Mouse (Mus musculus): ENCODE measurements around the gene Nav3. TPM values are rescaled to one million over a fixed set of nuclear protein-coding genes. Genes with fewer than 3 reads are reported as not detected.

Gene Nav3
- polyA plus RNA-seq, 2 experiments, result 0.06 to 0.07 TPM

- ATAC-seq (ENCODE audit: insufficient read depth) (no peak), DNase-seq (ENCODE audit: low read depth in 3 of 3, low spot score in 3 of 3) (no peak)
- H3K27ac ChIP-seq, result no peak overlapping the region
- 76% methylated on average over 2 of the region's 2 CpGs for WGBS (ENCODE audit: insufficient replicate concordance)
- H3K36me3 ChIP-seq (replicated peaks; ENCODE audit: control insufficient read depth, insufficient read depth, low read depth), result no peaks in the 10 kb centered on the region
- no peak overlapping the region for H3K4me2 ChIP-seq (ENCODE audit: low read depth)
- no peaks in the 10 kb centered on the region for H3K27me3 ChIP-seq (ENCODE audit: control insufficient read depth, insufficient read depth, low read length)
- no peak overlapping the region for H3K4me3 ChIP-seq (ENCODE audit: insufficient read depth in 1 of 2, low read depth in 2 of 2, low read length in 2 of 2)
- H3K9ac ChIP-seq (replicated peaks), result no peak overlapping the region
- no peak for TF ChIP-seq EP300 (IDR thresholded peaks at IDR 0.05; ENCODE audit: low read depth)
- no peak for TF ChIP-seq CTCF (IDR thresholded peaks at IDR 0.05; ENCODE audit: low read depth)
- H3K9me3 ChIP-seq (ENCODE audit: control insufficient read depth, low read length), result no peaks in the 10 kb centered on the region
- H3K4me1 ChIP-seq (replicated peaks; ENCODE audit: control insufficient read depth in 2 of 2, insufficient read depth in 2 of 2, low read length in 1 of 2), result no peaks in the 10 kb centered on the region
Measured at GRCm38 (mm10) chr10:109718808-109719207, 737.2 kb downstream of the Nav3 start.

GRCm38 (mm10) chr10:109718390-109718789 lies 737.6 kb downstream of the Nav3 start:
- H3K27ac ChIP-seq, result no peak overlapping the region
- no peak overlapping the region for H3K4me3 ChIP-seq (ENCODE audit: insufficient read depth in 1 of 2, low read depth in 2 of 2, low read length in 2 of 2)
- TF ChIP-seq CTCF (IDR thresholded peaks at IDR 0.05; ENCODE audit: low read depth) (no peak), EP300 (IDR thresholded peaks at IDR 0.05; ENCODE audit: low read depth) (no peak)
- 77% methylated on average over 5 of the region's 5 CpGs for WGBS (ENCODE audit: insufficient replicate concordance)
- DNase-seq (ENCODE audit: low read depth in 3 of 3, low spot score in 3 of 3), result no peak
- no peaks in the 10 kb centered on the region for H3K36me3 ChIP-seq (replicated peaks; ENCODE audit: control insufficient read depth, insufficient read depth, low read depth)
- no peak overlapping the region for H3K9ac ChIP-seq (replicated peaks)
- no peak for ATAC-seq (ENCODE audit: insufficient read depth)
- no peaks in the 10 kb centered on the region for H3K27me3 ChIP-seq (ENCODE audit: control insufficient read depth, insufficient read depth, low read length)
- H3K4me2 ChIP-seq (ENCODE audit: low read depth), result no peak overlapping the region
- H3K9me3 ChIP-seq (ENCODE audit: control insufficient read depth, low read length), result no peaks in the 10 kb centered on the region
- H3K4me1 ChIP-seq (replicated peaks; ENCODE audit: control insufficient read depth in 2 of 2, insufficient read depth in 2 of 2, low read length in 1 of 2), result no peaks in the 10 kb centered on the region

- Histone ChIP-seq H3K9ac (replicated peaks) (no peak overlapping the region), H3K27ac (no peak overlapping the region), H3K9me3 (ENCODE audit: control insufficient read depth, low read length) (no peaks in the 10 kb centered on the region), H3K36me3 (replicated peaks; ENCODE audit: control insufficient read depth, insufficient read depth, low read depth) (no peaks in the 10 kb centered on the region), H3K27me3 (ENCODE audit: control insufficient read depth, insufficient read depth, low read length) (no peaks in the 10 kb centered on the region), H3K4me1 (replicated peaks; ENCODE audit: control insufficient read depth in 2 of 2, insufficient read depth in 2 of 2, low read length in 1 of 2) (no peaks in the 10 kb centered on the region), H3K4me2 (ENCODE audit: low read depth) (no peak overlapping the region), H3K4me3 (ENCODE audit: insufficient read depth in 1 of 2, low read depth in 2 of 2, low read length in 2 of 2) (no peak overlapping the region)
- WGBS (ENCODE audit: insufficient replicate concordance), result 34% methylated on average over 5 of the region's 5 CpGs
- TF ChIP-seq EP300 (IDR thresholded peaks at IDR 0.05; ENCODE audit: low read depth) (no peak), CTCF (IDR thresholded peaks at IDR 0.05; ENCODE audit: low read depth) (peak; percentile 26; the same call in 1 of the 2 replicates)
- ATAC-seq (ENCODE audit: insufficient read depth) (no peak), DNase-seq (ENCODE audit: low read depth in 3 of 3, low spot score in 3 of 3) (no peak)
Measured at GRCm38 (mm10) chr10:109713001-109713400, 743.0 kb downstream of the Nav3 start.

- 41% methylated on average over 3 of the region's 3 CpGs for WGBS (ENCODE audit: insufficient replicate concordance)
Measured at GRCm38 (mm10) chr10:109699771-109700335, 756.2 kb downstream of the Nav3 start.

GRCm38 (mm10) chr10:109690564-109690963 lies 765.4 kb downstream of the Nav3 start:
- 63% methylated on average over 3 of the region's 3 CpGs for WGBS (ENCODE audit: insufficient replicate concordance)
- H3K27ac ChIP-seq, result no peak overlapping the region
- no peaks in the 10 kb centered on the region for H3K9me3 ChIP-seq (ENCODE audit: control insufficient read depth, low read length)

More at GRCm38 (mm10) chr10:109699771-109700335, 756.2 kb downstream of the Nav3 start:
- H3K27ac ChIP-seq, result no peak overlapping the region
- no peaks in the 10 kb centered on the region for H3K9me3 ChIP-seq (ENCODE audit: control insufficient read depth, low read length)
- H3K36me3 ChIP-seq (replicated peaks; ENCODE audit: control insufficient read depth, insufficient read depth, low read depth), result no peaks in the 10 kb centered on the region
- H3K27me3 ChIP-seq (ENCODE audit: control insufficient read depth, insufficient read depth, low read length), result no peaks in the 10 kb centered on the region
- H3K4me3 ChIP-seq (ENCODE audit: insufficient read depth in 1 of 2, low read depth in 2 of 2, low read length in 2 of 2), result no peak overlapping the region
- TF ChIP-seq CTCF (IDR thresholded peaks at IDR 0.05; ENCODE audit: low read depth) (no peak), EP300 (IDR thresholded peaks at IDR 0.05; ENCODE audit: low read depth) (no peak)
- DNase-seq (ENCODE audit: low read depth in 3 of 3, low spot score in 3 of 3) (no peak), ATAC-seq (ENCODE audit: insufficient read depth) (no peak)
- H3K4me1 ChIP-seq (replicated peaks; ENCODE audit: control insufficient read depth in 2 of 2, insufficient read depth in 2 of 2, low read length in 1 of 2), result no peaks in the 10 kb centered on the region
- H3K9ac ChIP-seq (replicated peaks), result no peak overlapping the region
- H3K4me2 ChIP-seq (ENCODE audit: low read depth), result no peak overlapping the region

More at GRCm38 (mm10) chr10:109690564-109690963, 765.4 kb downstream of the Nav3 start:
- no peak for ATAC-seq (ENCODE audit: insufficient read depth)
- Histone ChIP-seq H3K9ac (replicated peaks) (no peak overlapping the region), H3K27me3 (ENCODE audit: control insufficient read depth, insufficient read depth, low read length) (no peaks in the 10 kb centered on the region), H3K4me3 (ENCODE audit: insufficient read depth in 1 of 2, low read depth in 2 of 2, low read length in 2 of 2) (no peak overlapping the region), H3K4me2 (ENCODE audit: low read depth) (no peak overlapping the region), H3K4me1 (replicated peaks; ENCODE audit: control insufficient read depth in 2 of 2, insufficient read depth in 2 of 2, low read length in 1 of 2) (no peaks in the 10 kb centered on the region), H3K36me3 (replicated peaks; ENCODE audit: control insufficient read depth, insufficient read depth, low read depth) (no peaks in the 10 kb centered on the region)
- DNase-seq (ENCODE audit: low read depth in 3 of 3, low spot score in 3 of 3), result no peak
- TF ChIP-seq CTCF (IDR thresholded peaks at IDR 0.05; ENCODE audit: low read depth), result no peak
- no peak for TF ChIP-seq EP300 (IDR thresholded peaks at IDR 0.05; ENCODE audit: low read depth)
